Mouse (Mus musculus): ENCODE data around the gene Bcorl1.

Gene Bcorl1

DNA sequence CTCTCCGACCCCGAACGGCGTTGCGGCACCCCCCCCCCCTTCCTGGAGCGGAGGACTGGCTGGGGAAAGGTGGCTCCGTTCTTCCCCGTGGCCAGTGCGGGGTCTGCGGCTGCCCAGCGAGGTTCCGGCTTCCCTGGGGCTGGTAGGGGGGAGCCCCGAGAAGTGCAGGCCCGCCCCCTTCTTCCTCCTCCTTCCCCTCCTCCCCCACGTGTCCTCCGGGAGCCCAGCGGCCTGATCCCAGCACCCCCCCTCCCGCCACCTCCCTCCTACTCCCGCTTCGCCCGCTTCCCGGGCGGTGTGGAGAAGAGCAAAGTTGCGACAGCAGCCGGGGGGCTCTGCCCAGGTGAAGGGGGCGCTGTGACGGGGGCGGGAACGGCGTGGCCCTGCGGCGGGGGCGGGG is at the start of gene Bcorl1:
Gene Bcorl1, plus strand, starts transcription at position 218 of the 400 bp plus-strand sequence.
- peak; percentile 34 for DNase-seq

DNA sequence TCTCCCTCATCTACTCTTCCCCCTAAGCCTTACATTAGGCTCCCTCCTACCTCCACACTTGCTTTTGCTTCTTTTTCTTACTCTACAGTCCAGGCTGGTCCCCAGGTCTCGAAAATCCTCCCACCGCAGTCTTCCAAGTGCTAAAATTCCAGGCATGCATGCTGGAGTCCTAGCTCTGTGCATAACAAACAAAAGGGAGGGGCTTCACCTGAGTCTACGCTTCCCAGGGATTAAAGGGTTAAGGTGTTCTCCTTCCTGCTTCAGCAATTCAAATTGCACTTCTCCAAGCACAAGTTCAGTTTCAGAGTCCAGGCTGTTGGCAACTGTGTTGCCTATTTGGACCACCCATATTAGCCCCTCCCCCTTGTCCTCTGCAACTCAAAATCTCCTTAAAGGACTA is 49.7 kb upstream of the Bcorl1 start:
- no peak for DNase-seq

- no peak for DNase-seq
Measured at GRCm38 (mm10) chrX:48305356-48305755, 35.8 kb upstream of the Bcorl1 start.

DNA sequence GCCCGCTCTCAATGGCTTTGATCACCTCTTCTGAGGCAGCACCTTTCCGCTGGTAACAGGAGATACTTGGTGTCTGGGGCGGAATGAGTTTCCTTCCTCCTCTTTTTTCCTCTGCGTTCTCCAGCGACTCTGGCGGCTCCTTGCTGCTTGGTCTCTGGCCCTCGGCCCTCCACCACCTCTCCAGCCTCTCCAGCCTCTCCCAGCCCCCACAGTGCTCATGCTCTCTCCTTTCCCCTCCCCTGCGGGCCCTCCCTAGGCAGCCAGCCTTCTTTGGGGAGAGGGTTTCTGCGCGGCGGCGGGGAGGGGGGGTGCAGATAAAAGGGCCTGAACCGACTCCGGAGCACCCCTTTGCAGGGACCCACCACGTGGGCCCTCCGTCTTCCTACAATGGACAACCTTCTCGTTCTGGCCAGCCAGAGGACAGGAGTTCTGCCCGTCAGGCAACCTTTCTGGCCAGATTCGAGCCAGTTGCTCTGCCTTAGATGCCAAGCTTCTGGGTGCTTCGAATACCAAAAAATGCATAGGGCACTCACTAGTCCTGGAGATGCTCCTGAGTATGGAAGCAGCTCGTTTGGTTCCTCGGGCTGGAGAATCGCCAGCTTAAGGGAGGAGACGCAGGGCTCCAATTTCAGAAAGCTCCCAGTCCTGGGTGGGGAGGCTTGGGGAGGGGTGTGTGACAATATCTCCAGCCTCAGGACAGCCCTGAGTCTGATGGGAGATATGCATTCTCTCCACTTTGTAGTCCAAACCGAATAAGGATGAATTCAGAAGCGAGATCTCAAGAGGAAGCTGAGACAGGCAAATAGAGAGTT is 30.2 kb upstream of the Bcorl1 start:
- no peak for DNase-seq

GRCm38 (mm10) chrX:48311727-48312126 is 29.4 kb upstream of the Bcorl1 start:
- no peak for DNase-seq

DNA sequence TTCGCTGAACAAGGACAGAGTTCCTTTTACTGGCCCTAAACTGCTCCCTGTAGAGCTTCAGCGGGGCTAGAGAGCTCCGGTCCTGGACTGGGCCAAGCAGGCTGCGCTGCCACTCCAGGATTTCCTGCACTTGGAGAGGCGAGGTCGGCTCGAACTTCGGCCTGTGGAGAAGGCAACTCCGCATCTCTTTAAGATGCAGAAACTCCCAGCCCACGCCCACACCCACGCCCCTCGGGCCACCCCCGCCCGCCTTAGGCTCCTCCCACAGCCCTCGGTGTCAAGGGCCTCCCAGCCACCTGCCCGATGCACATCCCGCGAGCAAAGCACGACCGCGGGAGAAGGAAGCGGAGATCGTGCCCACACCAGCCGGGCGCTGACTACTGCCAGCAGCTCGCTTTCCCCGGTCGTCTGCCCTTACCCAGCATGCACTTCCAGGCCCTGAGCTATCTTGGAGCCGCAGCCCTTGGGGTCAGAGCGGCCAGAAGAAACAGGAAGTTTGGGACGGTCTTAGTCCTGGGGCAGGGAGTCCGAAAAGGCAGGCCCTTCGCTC is 26.6 kb upstream of the Bcorl1 start:
- peak; percentile 76 for DNase-seq

GRCm38 (mm10) chrX:48317444-48317843 is 23.7 kb upstream of the Bcorl1 start:
- DNase-seq = no peak

DNA sequence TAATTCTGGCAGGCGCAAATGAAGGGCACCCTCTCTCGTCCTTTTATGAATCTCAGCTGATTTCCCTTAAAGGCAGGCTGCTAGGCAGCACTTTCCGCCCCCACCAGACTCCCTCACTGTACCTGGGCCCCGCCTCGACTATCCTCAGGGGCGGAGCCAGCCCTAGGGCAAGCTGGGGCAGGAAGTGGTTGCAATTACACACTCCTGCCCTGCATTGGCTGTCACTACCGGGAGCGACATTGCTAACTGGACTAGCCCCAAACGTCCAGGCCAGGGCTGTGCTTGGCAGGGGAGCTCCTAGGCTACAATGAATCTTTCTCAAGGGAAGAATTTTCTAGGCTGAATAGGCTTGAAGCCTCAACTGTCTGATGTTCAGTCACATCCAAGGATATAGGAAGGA is 23.0 kb upstream of the Bcorl1 start:
- DNase-seq = no peak

GRCm38 (mm10) chrX:48340441-48341049 is 613 bp upstream of the Bcorl1 start:
- DNase-seq = peak; percentile 29

DNA sequence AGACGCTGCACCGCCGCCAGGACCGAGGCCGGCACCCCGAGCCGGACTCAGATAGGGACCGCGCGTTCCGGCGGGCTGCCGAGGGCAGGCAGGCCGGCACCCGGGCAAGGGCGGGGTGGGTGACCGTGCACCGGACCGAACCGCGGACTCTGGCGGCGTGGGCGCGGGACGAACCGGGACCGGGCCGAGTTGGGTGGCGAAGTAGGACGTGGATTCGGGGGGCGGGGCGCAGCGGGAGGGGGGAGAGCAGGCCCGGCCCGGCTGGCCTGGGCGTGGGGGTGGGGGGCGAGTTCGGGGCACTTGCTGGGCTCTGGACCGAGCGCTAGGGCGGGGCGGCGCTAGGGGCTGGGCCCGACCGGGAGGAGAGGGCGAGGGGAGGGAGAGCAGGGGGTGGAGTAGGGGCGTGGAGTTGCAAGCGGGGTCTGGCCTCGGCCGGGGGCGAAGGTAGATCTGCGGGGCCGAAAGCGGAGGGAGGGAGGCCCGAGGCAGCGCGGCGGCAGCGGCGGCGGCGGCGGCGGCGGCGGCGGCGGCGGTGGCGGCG is 533 bp downstream of the Bcorl1 start:
- peak; percentile 48 for DNase-seq

DNA sequence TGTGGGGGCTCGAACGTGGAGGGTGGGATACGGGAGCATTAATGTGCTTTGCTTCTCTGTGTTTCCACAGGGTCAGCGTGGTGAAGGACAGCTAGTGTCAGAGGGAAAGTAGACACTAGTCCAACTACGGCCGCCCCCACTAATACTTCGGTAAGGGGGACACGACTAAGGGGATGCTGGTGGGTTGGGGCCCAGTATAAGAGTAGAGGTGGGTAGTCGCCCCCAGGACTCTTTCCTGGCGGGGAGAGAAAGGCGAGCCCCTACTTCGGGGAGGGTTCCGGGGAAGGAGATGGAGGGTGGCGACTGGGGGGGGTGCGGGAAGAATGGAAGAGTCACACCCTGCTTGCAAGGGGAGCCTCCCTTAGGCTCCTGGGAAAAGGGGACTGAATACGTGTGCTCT is 1.6 kb downstream of the Bcorl1 start:
- DNase-seq = no peak

- peak; percentile 94 for DNase-seq
Measured at GRCm38 (mm10) chrX:48343461-48343952, 2.3 kb downstream of the Bcorl1 start.

- peak; percentile 69 for DNase-seq
Measured at GRCm38 (mm10) chrX:48343966-48344642, 2.9 kb downstream of the Bcorl1 start.

DNA sequence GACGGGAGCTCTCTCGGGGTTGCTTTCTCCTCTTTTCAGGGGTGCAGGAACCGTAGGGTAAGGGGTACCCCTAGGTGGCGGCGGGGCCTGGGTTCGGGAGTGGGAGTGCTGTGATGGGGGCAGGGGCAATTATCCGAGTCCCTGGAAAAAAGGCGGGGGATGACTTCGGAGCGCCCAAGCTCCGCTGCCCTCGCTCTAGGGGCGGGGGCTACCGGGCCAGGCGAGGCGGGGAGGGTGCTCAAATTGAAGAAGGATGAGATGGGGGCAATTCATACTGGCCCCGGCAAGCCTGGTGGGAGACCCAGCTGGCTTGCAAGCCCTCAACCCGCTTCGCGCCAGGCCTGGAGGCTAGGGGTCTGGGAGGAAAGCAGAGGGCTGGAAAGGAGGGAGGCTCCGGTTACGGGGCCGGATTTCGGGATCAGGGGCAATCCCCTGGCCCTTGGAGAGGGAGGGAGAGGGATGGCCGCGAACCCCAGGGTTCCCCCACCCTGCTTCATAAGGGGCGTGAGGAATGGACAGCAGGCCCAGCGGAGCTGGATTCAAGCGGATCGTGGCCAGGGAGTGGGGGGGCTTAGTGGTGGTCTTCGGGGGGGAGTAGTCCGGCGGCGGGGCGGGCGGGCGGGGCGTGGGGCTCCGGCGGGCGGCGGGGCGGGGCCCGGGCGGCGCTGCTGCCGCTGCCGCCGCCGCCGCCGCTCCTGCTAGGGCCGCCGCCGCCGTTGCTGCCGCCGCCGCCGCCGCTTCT is 3.7 kb downstream of the Bcorl1 start:
- DNase-seq = peak; percentile 59

DNA sequence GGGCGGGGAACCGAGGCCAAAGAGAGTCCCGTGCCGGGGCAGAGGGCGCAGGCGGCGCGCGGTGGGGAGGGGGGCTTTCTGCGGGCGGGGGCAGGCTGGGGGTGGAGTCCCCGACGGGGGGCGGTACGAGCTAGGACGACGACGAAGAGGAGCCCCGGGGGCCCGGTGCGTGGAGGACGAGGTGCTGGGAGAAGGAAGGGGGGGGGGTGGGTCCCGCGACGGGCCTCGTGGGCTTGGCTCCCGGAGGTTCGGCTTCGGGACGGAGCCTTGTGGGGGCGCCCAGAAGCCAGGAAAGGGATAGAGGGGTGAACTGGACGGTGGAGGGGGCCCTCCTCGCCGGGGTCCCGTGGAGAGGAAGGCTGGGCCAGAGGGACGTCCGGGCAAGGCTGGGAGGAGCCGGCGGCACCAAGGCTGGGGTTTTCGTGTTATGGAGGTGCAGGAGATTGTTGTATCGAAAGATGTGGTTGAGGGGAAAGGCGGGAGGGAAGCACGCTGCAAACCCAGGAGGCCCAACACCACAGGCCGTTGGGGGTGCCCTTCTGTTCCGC is 4.3 kb downstream of the Bcorl1 start:
- DNase-seq = peak; percentile 35

DNA sequence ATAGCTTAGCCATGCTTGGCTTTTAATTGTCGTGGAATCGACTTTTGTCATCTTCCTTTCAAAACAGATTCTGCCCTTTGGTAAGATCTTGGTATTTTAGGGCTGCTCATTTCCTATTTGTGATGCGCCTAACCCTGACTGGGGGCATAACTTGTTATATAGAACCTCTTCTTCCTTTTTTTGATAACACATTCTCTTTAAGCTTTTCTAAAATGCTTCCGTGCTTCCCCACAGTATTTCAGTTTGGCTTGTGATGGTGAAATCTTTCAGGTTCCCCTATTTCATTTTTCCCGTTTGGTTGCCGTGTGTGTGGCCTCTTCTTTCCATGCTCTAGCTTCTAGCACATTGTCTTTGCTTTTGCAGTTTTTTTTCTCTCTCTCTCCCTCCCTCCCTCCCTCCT is 14.2 kb downstream of the Bcorl1 start:
- DNase-seq = no peak

DNA sequence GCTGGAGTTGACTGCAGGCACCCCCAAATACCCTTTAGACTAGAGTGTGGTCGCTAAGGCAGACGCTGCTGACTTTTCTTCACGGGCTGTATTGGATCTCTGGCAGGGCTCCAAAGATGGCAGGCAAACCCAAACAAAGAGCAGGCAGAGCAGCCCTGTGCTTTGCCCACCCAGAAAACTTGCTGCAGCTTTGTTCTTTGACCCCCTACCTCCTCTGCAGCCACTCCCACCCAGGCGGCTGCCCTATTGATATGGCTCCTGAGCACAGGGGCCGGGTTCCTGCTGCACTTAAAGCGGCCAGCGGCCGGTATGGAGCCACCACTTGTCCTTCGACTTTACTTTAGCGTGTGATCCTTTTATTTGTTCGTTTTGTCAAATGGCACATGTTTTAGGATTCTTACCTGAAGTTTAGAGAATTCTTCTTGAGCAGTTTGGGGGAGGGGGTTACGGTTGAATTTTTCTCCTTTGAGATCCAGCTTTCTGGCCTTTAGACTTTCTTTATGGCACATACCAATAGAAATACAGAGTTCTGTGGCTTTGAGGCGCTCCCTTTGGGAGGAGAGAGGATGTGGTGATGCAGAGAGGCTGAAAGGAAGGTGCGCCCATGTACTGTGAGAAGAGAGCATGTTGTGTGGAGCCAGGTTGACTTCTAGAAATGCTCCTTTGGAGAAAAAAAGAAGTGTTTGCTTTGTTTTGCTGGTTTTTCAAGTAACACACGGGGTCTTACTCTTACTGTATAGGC is 24.8 kb downstream of the Bcorl1 start:
- no peak for DNase-seq

GRCm38 (mm10) chrX:48367841-48368240 is 26.7 kb downstream of the Bcorl1 start:
- DNase-seq = no peak

DNA sequence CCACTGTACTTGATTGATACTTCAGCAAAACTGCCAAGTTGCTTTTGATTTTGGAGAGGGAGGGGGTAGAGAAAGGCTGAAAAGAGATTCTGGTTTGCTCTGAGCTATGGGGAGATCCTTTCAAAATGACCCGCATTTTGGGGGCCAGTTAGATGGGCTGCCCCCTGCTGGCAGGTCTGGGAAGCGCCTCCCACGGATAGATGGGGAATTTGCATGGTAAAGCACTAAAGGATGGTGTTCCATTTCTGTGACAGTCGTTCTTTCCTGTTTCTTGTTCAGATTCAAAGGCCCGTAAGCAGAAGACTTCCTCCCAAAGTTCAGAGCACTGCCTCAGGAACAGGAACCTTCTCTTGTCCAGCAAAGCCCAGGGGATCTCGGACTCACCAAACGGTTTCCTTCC is 42.5 kb downstream of the Bcorl1 start:
- no peak for DNase-seq

DNA sequence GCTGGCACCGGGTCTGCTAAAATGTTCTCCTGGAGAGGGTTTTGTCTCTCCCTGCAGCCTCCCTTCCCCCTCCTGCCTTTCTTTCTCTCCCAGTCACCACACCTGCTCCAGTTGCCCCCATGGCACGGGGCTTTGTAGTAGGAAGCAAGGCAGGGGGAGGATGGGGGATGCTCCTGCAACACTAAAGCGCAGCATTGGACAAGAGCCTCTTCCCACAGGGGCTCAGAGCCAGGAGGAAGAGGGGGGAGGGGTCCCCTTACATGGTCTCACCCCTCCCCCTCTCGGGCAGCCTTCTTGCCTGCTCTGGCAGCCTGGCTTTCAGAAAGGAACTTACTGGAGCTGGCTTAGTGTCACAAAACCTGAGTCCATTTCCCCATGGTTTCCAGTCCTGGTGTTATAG is 44.8 kb downstream of the Bcorl1 start:
- no peak for DNase-seq

- DNase-seq = no peak
Measured at GRCm38 (mm10) chrX:48389380-48389779, 48.2 kb downstream of the Bcorl1 start.

All from cerebellum, adult 11-12 months (tissue).